Mouse (Mus musculus): ENCODE data around the gene Amigo1.

GRCm38 (mm10) chr3:108140786-108141185 lies 45.3 kb upstream of the Amigo1 start:
- TF ChIP-seq POLR2A (IDR thresholded peaks at IDR 0.05; ENCODE audit: extremely low read depth, insufficient read depth, low read length) (no peak), CTCF (IDR thresholded peaks at IDR 0.05; ENCODE audit: extremely low read depth, insufficient read depth, low read length) (no peak)
